Mouse (Mus musculus): ENCODE results near the gene Eml3.

GRCm38 (mm10) chr19:8980771-8981170, 51.4 kb downstream of the Eml3 start:
- TF ChIP-seq CTCF (IDR thresholded peaks at IDR 0.05; ENCODE audit: insufficient read depth, low read depth, low read length) (no peak), POLR2A (IDR thresholded peaks at IDR 0.05; ENCODE audit: insufficient read depth, low read depth, low read length) (no peak)

Data from olfactory bulb, adult 2 months (tissue).